Mouse (Mus musculus) heart, adult 2 months (tissue): ENCODE data around the gene Ganab.

Experiments
- CTCF ChIP-seq: fragments of 200-600 bp; IDR thresholded peaks from 2 replicates; pipeline ENCODE4 v1.8.1; 2022; ENCODE audit warnings: antibody characterized with exemption, mild to moderate bottlenecking, moderate library complexity
- EP300 ChIP-seq: fragments of 200-500 bp; IDR thresholded peaks from 2 replicates; pipeline ENCODE4 v1.6.1; 2011; ENCODE audit warnings: low read depth, low read length, control low read depth; ENCODE audit not compliant: insufficient read depth

DNA sequence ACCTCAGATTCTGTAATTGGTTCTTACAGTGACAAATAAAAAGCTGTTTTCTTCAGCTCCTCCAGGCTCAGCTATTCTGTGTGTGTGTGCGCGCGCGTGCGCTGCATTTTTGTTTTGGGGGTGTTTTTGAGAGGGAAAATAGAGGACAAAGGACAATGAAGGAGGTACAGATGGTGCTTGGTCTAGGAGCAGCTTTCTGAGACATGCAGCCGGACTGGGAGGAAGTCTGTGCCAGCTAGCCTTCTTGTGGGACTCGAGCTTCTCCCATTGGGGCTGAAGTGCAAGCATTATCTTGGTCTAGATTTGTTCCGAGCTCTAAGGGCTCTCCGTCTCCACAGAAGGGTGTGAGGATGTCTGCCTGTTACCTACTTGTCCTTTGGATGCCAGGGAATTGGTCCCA is 54.4 kb downstream of the Ganab start:
- no peak for TF ChIP-seq CTCF
- TF ChIP-seq EP300: no peak
